Mouse (Mus musculus): ENCODE measurements around the gene Lrmda. TPM values are rescaled to one million over a fixed set of nuclear protein-coding genes. Genes with fewer than 3 reads are reported as not detected.

Gene Lrmda
- polyA plus RNA-seq, 1 experiment from 2014 or later, result 0.20 TPM

DNA sequence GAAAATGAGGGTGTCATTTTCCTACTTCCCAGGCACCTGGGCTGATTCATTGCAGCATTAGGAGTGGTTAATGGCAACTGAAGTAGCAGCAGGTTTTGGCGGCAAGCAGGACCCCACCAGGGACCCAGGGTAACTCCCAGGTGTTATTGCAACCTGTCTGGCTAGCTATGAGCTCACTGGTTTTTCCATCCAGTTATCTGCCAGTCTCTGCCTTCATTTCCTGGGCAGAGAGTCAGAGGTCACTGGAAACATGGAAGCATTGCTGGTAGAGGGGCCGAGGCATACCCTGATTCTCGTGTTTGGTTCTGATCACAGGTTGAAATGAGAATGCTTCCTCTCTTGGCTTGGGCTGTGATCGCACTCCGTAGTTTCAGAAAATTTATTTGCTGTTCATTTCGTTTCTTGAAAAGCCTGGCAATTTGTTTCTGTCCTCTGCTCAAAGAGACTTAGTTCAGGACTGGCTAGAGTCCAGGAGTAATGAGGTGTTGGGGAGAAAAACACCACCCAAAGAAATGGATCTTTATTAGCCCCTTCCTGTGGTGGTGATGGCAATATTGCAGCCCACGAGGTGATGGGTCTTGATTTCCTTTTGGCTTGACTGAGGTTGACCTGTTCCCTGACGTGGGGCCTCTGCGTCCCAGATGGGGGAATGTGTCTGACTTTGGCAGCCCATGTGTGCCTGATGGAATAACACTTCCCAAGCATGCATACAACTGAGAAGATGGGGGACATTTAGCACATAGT is 688.6 kb downstream of the Lrmda start:
- Histone ChIP-seq H3K27ac (ENCODE audit: low read depth, low read length) (no peak overlapping the region), H3K4me2 (replicated peaks; ENCODE audit: low read depth, low read length) (no peak overlapping the region), H3K9ac (ENCODE audit: low read depth, low read length) (no peak overlapping the region), H3K36me3 (ENCODE audit: control insufficient read depth, insufficient read depth, low read length) (no peaks in the 10 kb centered on the region), H3K9me3 (ENCODE audit: control insufficient read depth, low read length) (no peaks in the 10 kb centered on the region), H3K27me3 (ENCODE audit: control insufficient read depth, insufficient read depth, low read length) (no peaks in the 10 kb centered on the region), H3K4me3 (ENCODE audit: low read depth, low read length) (no peak overlapping the region), H3K4me1 (replicated peaks; ENCODE audit: control insufficient read depth, insufficient read depth, low read length) (no peaks in the 10 kb centered on the region)
- no peak for ATAC-seq (ENCODE audit: low FRiP score)
- WGBS, result 83% methylated on average over 9 of the region's 9 CpGs
- no peak for DNase-seq (ENCODE audit: low spot score)

DNA sequence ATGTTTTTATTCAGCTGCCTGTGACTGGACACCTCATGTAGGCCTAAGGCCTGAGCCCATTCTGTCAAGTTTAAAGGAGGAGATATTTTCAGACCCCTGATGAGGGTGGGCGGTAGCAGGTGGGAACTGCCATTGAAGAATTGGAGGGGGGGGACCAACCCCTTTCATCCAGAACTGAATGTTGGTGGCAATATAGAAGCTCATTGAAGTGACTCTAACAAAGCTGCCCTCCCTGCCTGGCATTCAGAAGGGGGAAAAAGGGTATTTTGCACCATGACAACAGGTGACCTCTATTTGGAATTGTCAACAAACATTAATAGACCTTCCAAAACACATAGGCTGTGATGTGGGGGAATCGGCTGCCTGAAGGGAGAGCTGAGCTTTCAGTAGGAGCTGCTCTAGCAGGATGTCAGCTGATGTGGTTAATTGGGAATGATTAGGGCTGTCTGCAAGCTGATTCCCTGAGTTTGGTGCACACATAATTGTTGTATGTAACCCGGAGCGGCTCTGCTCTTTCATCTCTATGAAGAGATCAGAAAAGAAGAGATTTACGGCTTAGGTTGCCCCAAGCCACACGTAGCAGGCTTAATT is 690.7 kb downstream of the Lrmda start:
- DNase-seq (ENCODE audit: low spot score) (peak; percentile 4), ATAC-seq (ENCODE audit: low FRiP score) (no peak)
- no peak overlapping the region for H3K4me2 ChIP-seq (replicated peaks; ENCODE audit: low read depth, low read length)
- no peaks in the 10 kb centered on the region for H3K27me3 ChIP-seq (ENCODE audit: control insufficient read depth, insufficient read depth, low read length)
- H3K4me3 ChIP-seq (ENCODE audit: low read depth, low read length), result no peak overlapping the region
- H3K9me3 ChIP-seq (ENCODE audit: control insufficient read depth, low read length), result no peaks in the 10 kb centered on the region
- WGBS, result 57% methylated on average over 6 of the region's 6 CpGs
- H3K4me1 ChIP-seq (replicated peaks; ENCODE audit: control insufficient read depth, insufficient read depth, low read length), result no peaks in the 10 kb centered on the region
- no peak overlapping the region for H3K9ac ChIP-seq (ENCODE audit: low read depth, low read length)
- no peak overlapping the region for H3K27ac ChIP-seq (ENCODE audit: low read depth, low read length)
- no peaks in the 10 kb centered on the region for H3K36me3 ChIP-seq (ENCODE audit: control insufficient read depth, insufficient read depth, low read length)

DNA sequence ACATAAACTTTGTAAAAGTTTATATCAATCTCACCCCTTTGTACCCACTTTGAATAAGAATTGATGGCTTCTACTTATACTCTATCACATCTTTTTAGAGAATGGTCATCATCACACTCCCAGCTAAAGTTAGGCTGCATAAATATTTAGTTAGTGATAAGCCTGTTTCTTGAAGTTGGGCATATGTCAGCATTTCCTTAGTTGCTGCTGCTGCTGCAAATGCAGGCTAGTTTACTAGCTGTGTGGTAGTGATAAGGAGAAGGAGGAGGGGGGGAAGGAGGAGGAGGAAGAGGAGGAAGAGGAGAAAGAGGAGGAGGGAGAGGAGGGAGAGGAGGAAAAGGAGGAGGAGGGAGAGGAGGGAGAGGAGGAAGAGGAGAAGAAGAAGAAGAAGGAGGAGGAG is 692.9 kb downstream of the Lrmda start:
- Histone ChIP-seq H3K9ac (ENCODE audit: low read depth, low read length) (no peak overlapping the region), H3K4me2 (replicated peaks; ENCODE audit: low read depth, low read length) (no peak overlapping the region), H3K4me1 (replicated peaks; ENCODE audit: control insufficient read depth, insufficient read depth, low read length) (no peaks in the 10 kb centered on the region), H3K4me3 (ENCODE audit: low read depth, low read length) (no peak overlapping the region), H3K27me3 (ENCODE audit: control insufficient read depth, insufficient read depth, low read length) (no peaks in the 10 kb centered on the region), H3K27ac (ENCODE audit: low read depth, low read length) (no peak overlapping the region), H3K36me3 (ENCODE audit: control insufficient read depth, insufficient read depth, low read length) (no peaks in the 10 kb centered on the region), H3K9me3 (ENCODE audit: control insufficient read depth, low read length) (no peaks in the 10 kb centered on the region)
- ATAC-seq (ENCODE audit: low FRiP score) (no peak), DNase-seq (ENCODE audit: low spot score) (no peak)

DNA sequence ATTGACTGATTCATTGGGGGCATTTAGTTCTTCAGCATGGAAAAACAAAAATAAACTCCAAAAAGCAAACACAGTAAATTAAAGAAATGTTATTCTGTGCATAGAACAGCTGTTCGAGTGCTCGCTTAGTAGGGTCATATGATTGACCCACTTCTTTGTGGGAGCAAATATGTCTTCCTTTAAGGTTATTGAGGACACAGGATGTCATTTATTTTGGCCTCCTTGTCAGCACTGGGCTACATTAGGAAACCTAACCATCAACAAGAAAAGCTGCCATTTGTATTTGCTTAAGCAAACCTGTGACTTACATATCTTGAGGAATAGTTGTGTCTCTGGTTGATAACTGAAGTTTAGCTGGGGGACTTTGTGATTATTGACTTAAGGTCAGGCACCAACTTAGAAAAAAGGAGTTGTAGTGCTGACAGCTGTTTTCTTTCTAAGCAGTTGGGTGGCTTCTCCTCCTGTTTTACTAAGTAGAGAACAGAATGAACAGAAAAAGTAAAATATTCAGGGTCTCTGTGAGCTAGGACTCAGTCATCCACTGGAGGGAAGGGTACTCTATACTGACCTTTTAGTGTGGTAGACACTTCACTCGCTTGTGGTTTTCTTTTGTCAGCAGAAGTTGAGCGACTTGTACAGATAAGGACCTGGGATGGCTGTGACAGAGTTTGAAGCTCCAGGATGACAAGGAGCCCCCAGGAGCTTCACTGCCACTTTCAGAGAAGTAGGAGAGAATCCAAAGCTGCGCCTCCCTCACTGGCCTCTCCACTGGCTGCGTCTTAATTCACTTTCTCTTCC is 696.3 kb downstream of the Lrmda start:
- Histone ChIP-seq H3K4me1 (replicated peaks; ENCODE audit: control insufficient read depth, insufficient read depth, low read length) (no peaks in the 10 kb centered on the region), H3K27ac (ENCODE audit: low read depth, low read length) (no peak overlapping the region), H3K4me2 (replicated peaks; ENCODE audit: low read depth, low read length) (no peak overlapping the region), H3K9ac (ENCODE audit: low read depth, low read length) (no peak overlapping the region), H3K36me3 (ENCODE audit: control insufficient read depth, insufficient read depth, low read length) (no peaks in the 10 kb centered on the region), H3K4me3 (ENCODE audit: low read depth, low read length) (no peak overlapping the region), H3K9me3 (ENCODE audit: control insufficient read depth, low read length) (no peaks in the 10 kb centered on the region), H3K27me3 (ENCODE audit: control insufficient read depth, insufficient read depth, low read length) (no peaks in the 10 kb centered on the region)
- 81% methylated on average over 6 of the region's 6 CpGs for WGBS
- DNase-seq (ENCODE audit: low spot score), result no peak
- no peak for ATAC-seq (ENCODE audit: low FRiP score)

DNA sequence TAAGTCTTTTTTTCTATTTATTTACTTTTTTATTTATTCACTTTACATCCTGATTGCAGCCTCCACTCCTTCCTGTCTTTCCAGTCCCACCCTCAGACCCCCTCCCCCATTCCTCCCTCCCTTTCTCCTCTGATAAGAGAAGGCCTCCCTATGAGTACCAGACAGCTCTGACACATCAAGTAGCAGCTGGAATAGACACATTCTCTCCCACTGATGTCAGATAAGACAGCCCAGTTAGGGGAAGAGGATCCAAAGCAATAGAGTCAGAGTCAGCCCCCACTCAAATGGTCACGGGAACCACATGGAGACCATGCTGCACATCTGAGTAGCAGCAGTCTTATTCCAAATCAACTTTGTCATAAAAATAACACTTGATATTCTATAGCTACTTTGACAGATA is 700.5 kb downstream of the Lrmda start:
- H3K4me1 ChIP-seq (replicated peaks; ENCODE audit: control insufficient read depth, insufficient read depth, low read length), result no peaks in the 10 kb centered on the region
- 96% methylated on average over 1 of the region's 1 CpGs for WGBS
- H3K27me3 ChIP-seq (ENCODE audit: control insufficient read depth, insufficient read depth, low read length), result no peaks in the 10 kb centered on the region
- no peak for ATAC-seq (ENCODE audit: low FRiP score)
- H3K27ac ChIP-seq (ENCODE audit: low read depth, low read length), result no peak overlapping the region
- no peaks in the 10 kb centered on the region for H3K36me3 ChIP-seq (ENCODE audit: control insufficient read depth, insufficient read depth, low read length)
- no peak overlapping the region for H3K9ac ChIP-seq (ENCODE audit: low read depth, low read length)
- DNase-seq (ENCODE audit: low spot score), result no peak
- no peak overlapping the region for H3K4me2 ChIP-seq (replicated peaks; ENCODE audit: low read depth, low read length)
- no peak overlapping the region for H3K4me3 ChIP-seq (ENCODE audit: low read depth, low read length)
- H3K9me3 ChIP-seq (ENCODE audit: control insufficient read depth, low read length), result no peaks in the 10 kb centered on the region

DNA sequence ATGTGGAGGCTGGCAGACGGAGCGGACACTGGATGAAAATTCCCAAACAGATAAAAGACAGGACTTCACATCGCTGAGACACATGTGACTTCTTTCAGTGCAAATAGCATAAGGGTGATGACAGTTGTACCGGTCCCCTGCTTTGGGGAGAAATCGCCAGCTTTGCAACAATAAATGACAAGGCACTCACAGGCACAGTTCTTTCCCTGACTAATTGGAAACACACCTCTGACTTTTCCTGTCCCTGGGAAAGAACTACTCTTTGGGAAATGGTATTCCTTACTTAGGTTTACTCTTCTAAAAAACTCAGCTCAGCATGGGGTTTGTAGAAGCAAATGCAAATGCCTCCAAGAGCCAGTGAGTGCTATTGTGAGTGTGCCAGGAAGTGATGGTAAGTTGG is 702.3 kb downstream of the Lrmda start:
- DNase-seq (ENCODE audit: low spot score) (peak; percentile 10), ATAC-seq (ENCODE audit: low FRiP score) (no peak)
- Histone ChIP-seq H3K27ac (ENCODE audit: low read depth, low read length) (no peak overlapping the region), H3K9me3 (ENCODE audit: control insufficient read depth, low read length) (no peaks in the 10 kb centered on the region), H3K36me3 (ENCODE audit: control insufficient read depth, insufficient read depth, low read length) (no peaks in the 10 kb centered on the region), H3K4me3 (ENCODE audit: low read depth, low read length) (no peak overlapping the region), H3K4me2 (replicated peaks; ENCODE audit: low read depth, low read length) (no peak overlapping the region), H3K4me1 (replicated peaks; ENCODE audit: control insufficient read depth, insufficient read depth, low read length) (no peaks in the 10 kb centered on the region), H3K9ac (ENCODE audit: low read depth, low read length) (no peak overlapping the region), H3K27me3 (ENCODE audit: control insufficient read depth, insufficient read depth, low read length) (no peaks in the 10 kb centered on the region)
- WGBS, result 45% methylated on average over 5 of the region's 5 CpGs

DNA sequence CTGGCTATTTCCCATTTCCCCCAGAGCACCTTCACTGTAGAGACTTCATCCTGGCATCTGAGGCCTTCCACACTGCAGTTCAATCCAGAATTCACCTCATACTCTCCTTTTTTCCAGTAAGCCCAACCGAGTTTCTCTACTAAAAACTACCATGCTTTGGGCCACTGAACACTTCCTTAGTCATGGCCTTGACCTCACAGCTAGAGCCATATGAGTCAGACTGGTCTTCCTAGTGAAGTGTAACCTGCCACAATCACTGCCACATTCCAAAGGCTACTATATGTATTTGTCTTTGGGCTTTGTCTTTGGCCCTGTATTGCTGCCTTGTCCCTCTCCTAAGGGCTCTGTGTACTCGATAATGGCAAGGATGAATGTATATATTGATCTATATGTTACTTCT is 708.0 kb downstream of the Lrmda start:
- Histone ChIP-seq H3K9me3 (ENCODE audit: control insufficient read depth, low read length) (no peaks in the 10 kb centered on the region), H3K27ac (ENCODE audit: low read depth, low read length) (no peak overlapping the region), H3K4me1 (replicated peaks; ENCODE audit: control insufficient read depth, insufficient read depth, low read length) (no peaks in the 10 kb centered on the region), H3K4me3 (ENCODE audit: low read depth, low read length) (no peak overlapping the region), H3K9ac (ENCODE audit: low read depth, low read length) (no peak overlapping the region), H3K36me3 (ENCODE audit: control insufficient read depth, insufficient read depth, low read length) (no peaks in the 10 kb centered on the region), H3K27me3 (ENCODE audit: control insufficient read depth, insufficient read depth, low read length) (no peaks in the 10 kb centered on the region), H3K4me2 (replicated peaks; ENCODE audit: low read depth, low read length) (no peak overlapping the region)
- ATAC-seq (ENCODE audit: low FRiP score) (no peak), DNase-seq (ENCODE audit: low spot score) (no peak)
- WGBS, result 79% methylated on average over 2 of the region's 2 CpGs

DNA sequence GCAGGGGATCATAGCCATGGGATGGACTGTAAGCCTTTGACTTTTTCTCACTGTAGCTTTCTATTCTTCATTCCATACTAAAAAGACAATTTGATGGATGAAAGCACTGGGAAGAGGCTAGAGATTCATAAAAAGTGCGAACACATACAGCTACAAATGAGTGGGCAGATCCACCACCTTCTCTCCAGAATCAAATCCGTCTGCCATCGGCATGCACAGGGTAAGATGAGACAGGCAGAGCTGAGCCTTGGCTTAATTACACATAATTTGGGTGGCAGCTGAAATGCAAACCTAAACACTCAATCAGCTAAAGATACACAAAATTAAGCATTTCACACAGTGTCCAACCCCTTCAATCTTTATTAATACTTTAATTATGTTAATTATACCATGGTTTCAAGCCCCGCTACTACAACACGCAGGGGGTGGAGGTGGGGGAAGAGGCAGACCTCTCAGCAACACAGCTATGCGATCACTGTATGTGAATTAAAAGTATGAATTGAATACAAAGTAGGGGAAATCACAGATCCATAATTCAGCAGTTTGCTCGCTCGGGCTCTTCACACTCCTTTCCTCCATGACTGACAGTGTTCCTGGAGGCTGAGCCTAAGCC is 709.2 kb downstream of the Lrmda start:
- no peaks in the 10 kb centered on the region for H3K9me3 ChIP-seq (ENCODE audit: control insufficient read depth, low read length)
- WGBS, result 89% methylated on average over 8 of the region's 8 CpGs
- H3K36me3 ChIP-seq (ENCODE audit: control insufficient read depth, insufficient read depth, low read length), result no peaks in the 10 kb centered on the region
- ATAC-seq (ENCODE audit: low FRiP score) (no peak), DNase-seq (ENCODE audit: low spot score) (no peak)
- no peaks in the 10 kb centered on the region for H3K27me3 ChIP-seq (ENCODE audit: control insufficient read depth, insufficient read depth, low read length)
- H3K9ac ChIP-seq (ENCODE audit: low read depth, low read length), result no peak overlapping the region
- H3K4me3 ChIP-seq (ENCODE audit: low read depth, low read length), result no peak overlapping the region
- H3K4me2 ChIP-seq (replicated peaks; ENCODE audit: low read depth, low read length), result no peak overlapping the region
- no peak overlapping the region for H3K27ac ChIP-seq (ENCODE audit: low read depth, low read length)
- no peaks in the 10 kb centered on the region for H3K4me1 ChIP-seq (replicated peaks; ENCODE audit: control insufficient read depth, insufficient read depth, low read length)

Data from hindbrain, embryonic 11.5 days (tissue).